Mouse (Mus musculus): ENCODE measurements around the gene Naaladl1.

Naaladl1 gene

GRCm38 (mm10) chr19:6082156-6082555, 23.4 kb upstream of the Naaladl1 start, which contains the start of gene Gm28374:
Gm28374 (minus strand) TSS chr19:6082256.
- no peak for DNase-seq (ENCODE audit: extremely low read depth, low read depth, low spot score)

DNA sequence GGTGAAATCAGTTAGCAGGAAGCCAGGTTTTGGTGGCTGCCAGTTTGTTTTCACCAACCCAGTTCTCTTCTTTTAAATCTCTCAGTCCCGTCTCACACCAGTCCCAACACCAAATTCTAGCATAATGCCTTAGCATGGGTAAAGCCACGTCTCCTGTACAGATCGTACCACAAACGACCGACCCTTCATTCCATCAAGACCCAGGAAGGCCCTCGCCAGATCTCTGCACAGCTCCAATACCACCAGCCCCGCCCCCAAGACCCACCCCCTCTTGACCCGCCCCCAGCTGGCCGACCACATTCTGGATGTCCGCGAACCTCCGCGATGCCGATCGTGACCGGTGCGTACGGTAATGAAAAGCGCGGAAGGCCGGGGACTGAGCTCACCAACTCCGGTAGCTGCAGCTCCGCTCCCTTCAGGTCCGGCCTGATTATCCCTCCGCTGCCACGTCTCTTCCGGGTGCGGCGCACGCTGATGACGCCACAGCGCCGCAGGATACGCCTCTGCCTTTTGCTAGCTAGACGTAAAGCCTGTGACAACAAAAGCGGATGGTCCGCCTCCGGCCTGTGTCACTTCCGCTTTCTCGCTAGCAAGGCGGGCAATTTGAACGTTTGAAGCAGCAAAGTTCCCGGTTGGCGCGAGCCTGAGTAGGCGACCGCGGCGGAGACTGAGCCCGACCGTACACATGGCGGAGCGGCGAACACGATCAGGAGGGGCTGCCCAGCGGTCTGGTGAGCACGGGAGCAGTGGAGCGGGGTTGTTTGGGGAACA, 20.9 kb upstream of the Naaladl1 start, which contains the start of the genes Zfpl1 and Cdca5:
Gene Zfpl1 (minus strand): TSS at position 479 of the 771 bp plus-strand sequence.
Gene Cdca5 (plus strand): TSS at position 506 of the 771 bp plus-strand sequence.
- peak; percentile 77 for DNase-seq (ENCODE audit: extremely low read depth, low read depth, low spot score)

DNA sequence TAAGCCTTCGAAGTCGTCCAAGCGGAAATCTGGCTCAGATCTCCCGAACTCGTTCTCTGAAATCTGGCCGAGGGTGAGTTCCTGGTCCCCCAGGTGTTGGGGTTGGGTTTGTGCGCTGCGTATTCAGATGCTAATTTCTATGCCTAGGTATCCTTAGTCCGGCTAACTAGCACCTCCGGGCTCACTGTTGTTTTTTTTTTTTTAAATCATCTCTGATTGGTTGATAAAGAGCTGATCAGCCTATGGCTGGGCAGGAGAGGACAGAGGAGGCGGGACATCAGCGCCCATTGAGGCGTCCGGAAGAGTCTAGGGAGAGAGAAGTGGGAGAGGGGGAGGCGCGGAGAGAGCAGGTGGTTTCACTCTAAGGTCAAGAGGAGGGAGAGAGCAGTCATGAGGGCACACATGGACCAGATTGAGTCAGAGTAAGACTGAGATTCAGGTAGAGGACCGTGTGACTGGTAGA, 20.1 kb upstream of the Naaladl1 start:
- DNase-seq (ENCODE audit: extremely low read depth, low read depth, low spot score): no peak

- DNase-seq (ENCODE audit: extremely low read depth, low read depth, low spot score): no peak
Observed at GRCm38 (mm10) chr19:6088841-6089240, 16.7 kb upstream of the Naaladl1 start.

DNA sequence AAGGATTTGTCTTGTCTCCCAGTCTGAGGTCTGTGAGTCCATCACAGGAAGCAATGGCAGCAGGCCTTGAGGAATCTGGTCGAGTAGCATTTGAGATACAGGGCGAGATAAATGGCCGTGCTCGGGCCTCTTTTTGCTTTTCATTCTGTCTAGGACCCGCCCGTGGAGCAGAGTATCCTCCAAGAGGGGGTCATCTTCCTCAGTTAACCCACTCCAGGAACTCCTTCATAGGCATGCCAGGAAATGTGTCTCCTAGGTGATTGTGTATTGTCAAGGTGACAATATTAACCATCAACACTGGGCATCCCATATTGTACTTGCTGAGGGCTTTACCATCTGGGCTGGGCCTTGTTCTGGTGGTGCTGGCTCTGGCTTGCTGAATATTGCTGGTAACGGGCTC, 11.5 kb upstream of the Naaladl1 start, which contains the start of gene AC131692.1:
Gene AC131692.1 (plus strand): TSS at position 301 of the 400 bp plus-strand sequence.
- no peak for DNase-seq (ENCODE audit: extremely low read depth, low read depth, low spot score)

GRCm38 (mm10) chr19:6097847-6098246, 7.7 kb upstream of the Naaladl1 start:
- DNase-seq (ENCODE audit: extremely low read depth, low read depth, low spot score): no peak

- no peak for DNase-seq (ENCODE audit: extremely low read depth, low read depth, low spot score)
Observed at GRCm38 (mm10) chr19:6101186-6101585, 4.4 kb upstream of the Naaladl1 start.

GRCm38 (mm10) chr19:6102169-6102853, 3.3 kb upstream of the Naaladl1 start:
- no peak for DNase-seq (ENCODE audit: extremely low read depth, low read depth, low spot score)

GRCm38 (mm10) chr19:6104476-6104875, 1.1 kb upstream of the Naaladl1 start:
- no peak for DNase-seq (ENCODE audit: extremely low read depth, low read depth, low spot score)

DNA sequence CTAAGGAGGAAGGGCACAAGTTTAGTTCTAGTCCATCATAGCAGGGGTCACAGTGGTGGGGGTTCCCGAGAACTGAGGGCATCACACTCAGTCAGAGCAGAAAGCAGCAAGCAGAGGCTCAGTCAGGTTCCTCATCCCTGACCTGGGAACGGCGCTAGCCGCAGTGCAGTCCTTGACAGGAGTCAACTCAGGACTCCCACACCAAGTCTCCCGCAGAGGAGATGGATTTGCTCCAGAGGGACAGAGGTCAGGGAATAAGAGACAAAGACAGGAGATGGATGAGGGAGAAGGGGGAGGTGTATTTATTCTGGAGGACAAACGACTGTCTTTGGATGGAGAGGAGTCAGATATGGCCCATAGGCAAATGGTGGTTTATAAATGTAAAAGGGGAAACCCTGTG, 7.5 kb downstream of the Naaladl1 start:
- DNase-seq (ENCODE audit: extremely low read depth, low read depth, low spot score): no peak

DNA sequence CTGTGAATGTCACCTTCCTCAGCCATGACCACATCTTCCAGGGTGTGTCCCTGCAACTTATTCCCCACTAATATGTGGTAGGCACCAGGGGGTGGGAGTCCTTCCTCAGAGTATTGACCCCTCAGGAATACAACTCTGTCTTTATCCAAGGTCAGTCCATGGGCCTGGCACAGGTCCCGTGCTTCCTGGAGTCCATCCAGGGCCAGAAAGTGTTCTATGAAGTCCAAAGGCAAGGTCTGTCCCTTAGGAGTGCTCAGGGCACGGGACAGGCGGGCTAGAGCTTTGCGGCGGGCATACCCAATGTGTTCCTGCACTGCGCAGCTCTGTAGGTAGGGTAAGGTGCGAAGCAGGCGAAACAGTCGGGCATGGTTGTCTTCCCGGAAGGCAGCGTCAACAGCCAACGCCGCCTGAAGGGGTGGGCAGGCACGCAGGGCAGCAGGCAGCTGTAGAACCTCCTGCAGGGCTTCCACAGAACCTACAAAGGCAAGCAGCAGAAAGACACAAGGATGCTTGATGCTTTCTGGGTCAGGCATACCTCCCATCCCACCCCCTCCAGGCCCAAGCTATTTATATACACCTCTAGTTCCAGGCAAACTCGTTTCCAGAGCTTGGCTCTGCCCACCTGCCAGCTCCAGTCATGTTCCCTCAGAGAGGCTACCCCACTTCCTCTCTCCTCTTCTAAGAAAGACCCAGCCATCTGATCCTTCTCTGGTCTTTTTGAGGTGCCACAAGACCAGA, 10.7 kb downstream of the Naaladl1 start:
- DNase-seq (ENCODE audit: extremely low read depth, low read depth, low spot score): no peak

- DNase-seq (ENCODE audit: extremely low read depth, low read depth, low spot score): no peak
Observed at GRCm38 (mm10) chr19:6117346-6117985, 11.9 kb downstream of the Naaladl1 start.

DNA sequence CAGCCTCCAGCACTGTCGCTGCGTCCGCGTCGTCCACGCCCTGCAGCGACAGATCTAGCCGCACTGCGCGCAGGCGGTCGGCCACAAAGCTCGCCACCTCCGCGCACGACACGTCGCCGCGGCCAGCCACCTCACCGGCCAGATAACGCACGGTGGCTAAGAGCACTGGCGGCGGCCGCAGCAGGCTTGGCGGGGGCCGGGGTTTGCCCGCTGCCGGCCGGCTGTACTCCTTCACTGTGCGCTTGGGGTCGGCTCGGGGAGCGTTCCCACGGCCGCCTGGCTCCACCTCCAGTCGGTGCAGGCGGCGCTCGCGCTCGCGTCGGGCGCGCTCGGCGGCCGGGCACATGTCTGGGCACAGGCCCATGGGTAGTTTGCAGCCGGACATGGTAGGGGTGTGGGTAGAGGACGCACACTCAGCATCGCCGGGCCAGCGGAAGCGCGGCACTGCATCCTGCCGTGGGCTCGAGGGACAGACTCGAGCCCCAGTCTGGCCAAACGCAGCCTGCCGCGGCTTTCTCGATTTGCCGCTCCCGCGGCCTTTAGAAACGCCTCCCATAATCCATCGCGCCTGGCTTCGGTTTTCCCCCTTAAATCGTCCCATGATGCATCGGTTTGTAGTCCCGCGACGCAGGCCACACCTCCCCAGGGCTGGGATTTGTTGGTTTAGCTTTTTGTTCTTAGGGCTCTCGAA, 12.5 kb downstream of the Naaladl1 start, which contains the start of gene Sac3d1:
Gene Sac3d1 (minus strand): TSS at position 665 of the 691 bp plus-strand sequence.
- peak; percentile 58 for DNase-seq (ENCODE audit: extremely low read depth, low read depth, low spot score)

DNA sequence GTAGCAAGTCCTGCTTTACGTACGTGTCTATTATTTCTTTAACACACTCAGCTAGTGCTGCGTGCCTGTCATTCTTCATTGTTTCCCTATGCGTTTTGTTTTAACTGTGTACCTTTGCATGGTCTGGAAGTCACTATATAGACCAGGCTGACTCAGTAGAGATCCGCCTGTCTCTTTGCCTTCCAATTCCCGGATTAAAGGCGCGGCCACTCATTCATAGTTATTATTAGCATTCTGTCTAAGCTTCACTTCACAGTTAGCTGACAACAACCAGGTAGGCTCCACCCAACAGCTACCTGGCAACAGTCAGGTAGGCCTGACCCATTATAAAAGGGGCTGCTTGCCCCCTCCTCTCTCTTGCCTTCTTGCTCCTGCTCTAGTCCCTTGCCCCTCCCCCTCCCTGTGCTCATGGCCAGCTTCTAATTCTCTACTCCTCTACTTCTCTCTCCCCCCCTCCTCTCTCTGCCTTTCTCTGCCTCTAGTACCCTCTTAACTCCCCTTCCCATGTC, 13.1 kb downstream of the Naaladl1 start:
- no peak for DNase-seq (ENCODE audit: extremely low read depth, low read depth, low spot score)

DNA sequence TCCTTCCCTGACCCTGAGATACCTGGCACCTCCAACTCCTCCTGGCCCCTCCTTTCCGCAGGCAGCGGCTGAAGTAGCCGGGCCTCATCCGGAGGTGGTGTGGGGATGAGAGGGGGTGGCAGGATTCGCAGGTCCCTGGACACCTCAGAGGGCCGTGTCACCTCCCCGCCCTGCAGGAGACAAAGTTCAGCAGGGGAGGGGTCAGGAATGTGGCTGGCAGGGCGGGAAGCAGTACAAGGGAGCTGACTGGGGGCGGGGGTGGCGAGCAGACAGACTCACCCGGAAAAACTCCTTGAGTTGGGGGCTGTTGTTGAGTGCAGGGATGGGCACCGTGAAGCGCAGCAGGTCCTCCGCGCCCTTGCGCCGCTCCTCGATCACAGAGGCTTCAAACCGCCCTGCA, 16.2 kb downstream of the Naaladl1 start:
- no peak for DNase-seq (ENCODE audit: extremely low read depth, low read depth, low spot score)

- no peak for DNase-seq (ENCODE audit: extremely low read depth, low read depth, low spot score)
Observed at GRCm38 (mm10) chr19:6123330-6123729, 17.7 kb downstream of the Naaladl1 start.

GRCm38 (mm10) chr19:6124898-6125297, 19.3 kb downstream of the Naaladl1 start:
- no peak for DNase-seq (ENCODE audit: extremely low read depth, low read depth, low spot score)

GRCm38 (mm10) chr19:6126289-6126688, 20.7 kb downstream of the Naaladl1 start:
- no peak for DNase-seq (ENCODE audit: extremely low read depth, low read depth, low spot score)

GRCm38 (mm10) chr19:6126789-6127580, 21.4 kb downstream of the Naaladl1 start:
- DNase-seq (ENCODE audit: extremely low read depth, low read depth, low spot score): no peak

Data from fat pad, adult 2 months (tissue).